Mouse (Mus musculus): ENCODE data around the gene Setd1b.
"Not testable (repeated sequence)": the region's sequence is repeated elsewhere in the genome, so short reads cannot be mapped to it uniquely, and the experiment has no call there.

DNA sequence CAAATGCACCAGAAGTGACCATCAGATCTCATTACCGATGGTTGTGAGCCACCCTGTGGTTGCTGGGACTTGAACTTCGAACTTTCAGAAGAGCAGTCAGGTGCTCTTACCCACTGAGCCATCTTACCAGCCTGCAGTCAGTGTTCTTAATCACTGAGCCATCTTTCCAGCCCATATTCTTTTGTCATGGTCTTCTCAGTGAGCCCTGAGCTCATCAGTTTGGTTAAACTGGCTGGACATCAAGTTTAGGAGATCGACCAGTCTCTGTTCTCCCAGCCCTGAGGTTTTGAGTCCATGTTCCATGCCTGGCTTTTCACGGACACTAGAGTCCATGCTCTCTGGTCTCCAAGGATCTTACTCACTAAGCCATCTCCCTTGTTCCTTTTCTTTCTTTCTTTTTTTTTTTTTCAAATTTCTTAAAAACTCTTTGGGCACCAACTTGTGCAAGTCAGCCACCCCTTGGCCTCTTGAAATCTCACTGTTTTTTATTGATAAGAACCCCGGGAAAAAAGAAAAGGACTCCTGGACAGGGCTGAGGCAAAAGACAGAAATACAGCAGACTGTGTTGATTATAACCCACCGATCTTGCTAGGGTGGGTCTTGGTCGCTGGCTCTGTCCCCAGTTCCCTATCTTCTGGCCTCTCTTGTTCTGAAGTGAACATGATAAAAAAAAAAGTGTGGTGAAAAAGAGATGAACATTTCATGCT lies 59.0 kb downstream of the Setd1b start:
- TF ChIP-seq CTCF (IDR thresholded peaks at IDR 0.05; ENCODE audit: low read depth, low read length); POLR2A (IDR thresholded peaks at IDR 0.05; ENCODE audit: borderline replicate concordance, low read depth, low read length): not testable (repeated sequence)
